Mouse (Mus musculus) limb, embryonic 11.5 days (tissue): ENCODE results near the gene Extl1. TPM values are rescaled to one million over a fixed set of nuclear protein-coding genes. Genes with fewer than 3 reads are reported as not detected.
A peak's percentile ranks its signal among the peaks of the same experiment; 100 is the strongest.

ENCODE experiments used
- ATAC-seq: fragments of 200-750 bp; cut with Nextera tagmentation; 2 replicates; pipeline ENCODE4 v1.8.0; 2017; ENCODE audit warnings: low read depth; ENCODE audit not compliant: insufficient number of reproducible peaks, low FRiP score, low TSS enrichment
- DNase-seq: peaks from one replicate; pipeline ENCODE4 v3.0.0-alpha.2; 2015; ENCODE audit warnings: low spot score
- H3K27ac ChIP-seq: fragments of 300-500 bp; sonication (generic); replicated peaks from 2 replicates; pipeline ENCODE4 v1.5.1; 2014; ENCODE audit warnings: low read depth, mild to moderate bottlenecking, low read length
- H3K27me3 ChIP-seq: fragments of 300-500 bp; sonication (generic); 2 replicates; pipeline ENCODE4 v1.6.1; 2014; ENCODE audit warnings: mild to moderate bottlenecking, low read length, mixed read lengths; ENCODE audit not compliant: control insufficient read depth, insufficient read depth
- H3K36me3 ChIP-seq: fragments of 300-500 bp; sonication (generic); 2 replicates; pipeline ENCODE4 v1.6.1; 2014; ENCODE audit warnings: mild to moderate bottlenecking, low read length, moderate library complexity, mixed read lengths; ENCODE audit not compliant: control insufficient read depth, insufficient read depth
- H3K4me1 ChIP-seq: fragments of 300-500 bp; sonication (generic); 2 replicates; pipeline ENCODE4 v1.6.1; 2014; ENCODE audit warnings: low read length, mixed read lengths; ENCODE audit not compliant: control insufficient read depth, insufficient read depth
- H3K4me2 ChIP-seq: fragments of 300-500 bp; sonication (generic); 2 replicates; pipeline ENCODE4 v1.6.1; 2014; ENCODE audit warnings: low read depth, mild to moderate bottlenecking, moderate library complexity; ENCODE audit not compliant: severe bottlenecking
- H3K4me3 ChIP-seq: fragments of 300-500 bp; sonication (generic); 2 replicates; pipeline ENCODE4 v1.5.1; 2014; ENCODE audit warnings: low read depth, low read length
- H3K9ac ChIP-seq: fragments of 300-500 bp; sonication (generic); 2 replicates; pipeline ENCODE4 v1.6.1; 2014; ENCODE audit warnings: mild to moderate bottlenecking, low read length
- H3K9me3 ChIP-seq: fragments of 300-500 bp; sonication (generic); 2 replicates; pipeline ENCODE4 v1.6.1; 2016; ENCODE audit warnings: low read length; ENCODE audit not compliant: control insufficient read depth
- WGBS: fragments of 180-500 bp; shearing (Covaris S2); extraction: QIAGEN DNeasy Blood & Tissue Kit; methylation state at CpG from one replicate; pipeline ENCODE4 v1.1.7; 2014; 5-methylcytosine and 5-hydroxymethylcytosine counted together
- polyA plus RNA-seq: library from polyadenylated mRNA; unstranded; fragments of >200 nt; fragmentation: Nextera tagmentation; extraction: Ambion mirVana; gene quantifications from 2 replicates; pipeline ENCODE4 v1.2.1, GENCODE M21; 2014

Gene Extl1
- polyA plus RNA-seq, 1 experiment from 2014 or later, result 1.4 TPM

DNA sequence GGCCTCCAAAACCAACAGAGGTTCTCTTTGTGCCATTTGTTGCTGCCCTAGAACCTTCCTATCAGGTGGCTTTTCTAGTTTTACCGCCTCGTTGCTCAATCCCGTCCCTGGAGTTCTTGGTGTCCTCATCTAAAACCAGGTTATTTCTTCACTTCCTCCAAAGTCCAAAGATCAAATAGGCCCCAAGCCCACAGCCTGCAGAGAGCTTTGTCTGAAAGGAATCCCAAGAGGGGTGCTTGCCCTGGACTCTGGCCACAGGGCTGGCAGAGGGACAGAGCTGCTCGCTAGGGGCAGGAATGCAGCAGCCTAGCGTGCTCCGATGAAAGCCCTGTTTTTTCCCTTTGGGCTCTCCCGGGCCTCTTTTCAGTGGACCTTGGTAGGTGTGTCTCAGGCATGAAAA, 13.5 kb upstream of the Extl1 start:
- ATAC-seq, result no peak
- no peak for DNase-seq
- no peaks in the 10 kb centered on the region for H3K27me3 ChIP-seq
- H3K9me3 ChIP-seq, result no peaks in the 10 kb centered on the region
- H3K27ac ChIP-seq, result no peak overlapping the region
- H3K9ac ChIP-seq, result no peak overlapping the region
- peak overlapping the region; percentile 37; the same call in 1 of the 2 replicates for H3K4me2 ChIP-seq
- H3K4me1 ChIP-seq, result peaks cover 10% of the 10 kb centered on the region
- H3K4me3 ChIP-seq, result no peak overlapping the region
- no peaks in the 10 kb centered on the region for H3K36me3 ChIP-seq
- WGBS, result 43% methylated on average over 7 of the region's 7 CpGs

DNA sequence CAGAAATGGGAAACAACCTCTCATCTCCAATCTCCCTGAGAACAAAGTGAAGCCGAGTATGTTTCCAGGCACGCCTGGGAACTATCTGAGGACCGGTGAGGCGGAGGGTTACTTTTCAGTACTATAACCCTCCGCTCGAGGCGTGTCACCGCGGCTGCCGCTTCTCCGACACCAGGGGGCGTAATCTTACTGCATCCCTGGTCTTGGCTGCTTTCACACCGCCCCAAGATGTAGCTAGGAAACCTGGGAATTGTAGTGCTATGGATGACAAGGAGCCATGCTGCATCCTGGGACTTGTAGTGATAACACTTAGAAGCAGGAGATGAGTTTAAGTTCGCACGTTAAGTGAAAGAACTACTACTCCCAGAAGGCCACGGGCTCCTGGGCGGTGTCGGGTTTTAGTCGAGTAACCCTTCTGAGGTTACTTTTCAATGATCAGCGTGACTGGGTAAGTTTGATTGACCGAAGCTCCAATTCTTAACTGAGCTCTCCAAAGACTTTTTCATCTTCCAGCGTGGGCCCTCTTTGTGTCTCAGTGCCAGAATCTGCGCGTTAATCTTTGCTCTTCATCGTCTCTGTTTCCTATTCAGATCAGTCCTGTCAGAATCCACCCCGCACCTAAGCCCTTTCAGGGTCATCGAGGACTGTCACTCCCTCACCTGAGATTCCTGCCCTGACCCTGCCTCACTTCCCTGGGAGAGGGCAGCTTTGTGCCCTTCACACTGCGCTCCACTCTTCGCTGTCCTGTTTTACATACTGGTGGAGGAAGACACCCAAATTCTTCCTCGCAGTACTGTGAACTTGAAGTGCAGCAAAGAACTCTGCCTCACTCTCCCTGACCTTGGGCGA, 12.6 kb upstream of the Extl1 start, which contains the start of gene Pafah2:
Gene Pafah2, plus strand, starts transcription at position 344 of the 849 bp plus-strand sequence.
- Histone ChIP-seq H3K9ac (peak within 1 kb of the TSS; percentile 64), H3K27me3 (no peaks in the 10 kb centered on the region), H3K4me1 (peaks cover 8% of the 10 kb centered on the region), H3K9me3 (no peaks in the 10 kb centered on the region), H3K4me2 (peak within 1 kb of the TSS; percentile 65), H3K27ac (no peak within 1 kb of the TSS), H3K4me3 (peak within 1 kb of the TSS; percentile 42), H3K36me3 (no peaks in the 10 kb centered on the region)
- WGBS, result 1% methylated on average over 31 of the region's 31 CpGs
- ATAC-seq, result peak; percentile 97
- peak; percentile 94 for DNase-seq

- Histone ChIP-seq H3K4me1 (0 out of 2 replicates have a peak, but pooled peaks cover 2% of the 10 kb centered on the region), H3K36me3 (no peaks in the 10 kb centered on the region), H3K9me3 (no peaks in the 10 kb centered on the region), H3K27me3 (no peaks in the 10 kb centered on the region), H3K4me2 (no peak overlapping the region), H3K9ac (no peak overlapping the region), H3K27ac (no peak overlapping the region), H3K4me3 (no peak overlapping the region)
- WGBS, result 90% methylated on average over 7 of the region's 7 CpGs
- DNase-seq (no peak), ATAC-seq (no peak)
These were observed 11.5 kb upstream of the Extl1 start for GRCm38 (mm10) chr4:134395142-134395541.

DNA sequence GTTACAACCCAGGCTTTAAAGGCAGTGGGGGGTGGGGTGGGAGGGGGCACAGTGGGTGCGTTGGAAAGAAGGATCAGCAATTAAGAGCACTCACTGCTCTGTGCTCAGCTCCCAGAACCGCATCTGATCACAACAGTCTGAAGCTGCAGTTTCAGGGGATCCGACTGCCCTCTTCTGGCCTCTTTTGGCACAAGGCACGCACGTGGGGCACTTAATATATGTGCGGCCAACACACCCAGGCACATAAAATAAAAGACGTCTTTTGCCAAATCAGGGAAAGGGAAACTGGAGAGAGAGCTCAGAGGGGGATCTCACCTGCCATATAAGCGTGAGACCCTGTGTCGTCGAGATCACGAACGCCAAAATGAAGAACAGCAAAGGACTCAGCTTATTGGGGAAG, 9.4 kb upstream of the Extl1 start:
- Histone ChIP-seq H3K4me2 (no peak overlapping the region), H3K9me3 (no peaks in the 10 kb centered on the region), H3K27ac (no peak overlapping the region), H3K4me1 (0 out of 2 replicates have a peak, but pooled peaks cover 2% of the 10 kb centered on the region), H3K36me3 (no peaks in the 10 kb centered on the region), H3K9ac (no peak overlapping the region), H3K27me3 (no peaks in the 10 kb centered on the region), H3K4me3 (no peak overlapping the region)
- ATAC-seq (no peak), DNase-seq (peak; percentile 51)
- WGBS, result 22% methylated on average over 12 of the region's 12 CpGs

DNA sequence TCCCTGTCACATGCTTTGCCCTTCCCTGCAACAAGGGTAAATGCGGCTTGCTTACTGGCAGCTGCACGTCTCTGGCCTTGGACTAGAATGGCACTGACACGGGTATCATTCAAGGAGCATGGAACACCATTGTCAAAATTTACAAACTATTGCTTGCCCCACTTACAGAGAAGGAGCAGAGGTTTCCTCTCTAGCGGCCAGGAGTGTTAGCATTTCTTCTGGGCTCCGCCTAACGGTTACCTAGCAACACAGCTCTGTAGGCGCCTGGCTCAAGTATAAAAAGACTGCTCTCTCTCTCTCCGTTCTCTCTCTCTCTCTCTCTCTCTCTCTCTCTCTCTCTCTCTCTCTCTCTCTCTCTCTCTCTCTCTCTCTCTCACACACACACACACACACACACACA, 8.9 kb upstream of the Extl1 start:
- WGBS, result 25% methylated on average over 8 of the region's 8 CpGs
- H3K4me1 ChIP-seq, result 0 out of 2 replicates have a peak, but pooled peaks cover 2% of the 10 kb centered on the region
- ATAC-seq (no peak), DNase-seq (no peak)
- no peak overlapping the region for H3K4me3 ChIP-seq
- H3K36me3 ChIP-seq, result no peaks in the 10 kb centered on the region
- no peaks in the 10 kb centered on the region for H3K9me3 ChIP-seq
- H3K4me2 ChIP-seq, result no peak overlapping the region
- H3K9ac ChIP-seq, result no peak overlapping the region
- H3K27ac ChIP-seq, result no peak overlapping the region
- no peaks in the 10 kb centered on the region for H3K27me3 ChIP-seq

- H3K27ac ChIP-seq, result no peak overlapping the region
- ATAC-seq (no peak), DNase-seq (no peak)
- no peak overlapping the region for H3K9ac ChIP-seq
- H3K36me3 ChIP-seq, result no peaks in the 10 kb centered on the region
- H3K27me3 ChIP-seq, result no peaks in the 10 kb centered on the region
- WGBS, result 90% methylated on average over 1 of the region's 1 CpGs
- no peak overlapping the region for H3K4me3 ChIP-seq
- H3K4me2 ChIP-seq, result no peak overlapping the region
- H3K9me3 ChIP-seq, result no peaks in the 10 kb centered on the region
- H3K4me1 ChIP-seq, result 0 out of 2 replicates have a peak, but pooled peaks cover 2% of the 10 kb centered on the region
These were observed 8.0 kb upstream of the Extl1 start for GRCm38 (mm10) chr4:134391636-134392035.

DNA sequence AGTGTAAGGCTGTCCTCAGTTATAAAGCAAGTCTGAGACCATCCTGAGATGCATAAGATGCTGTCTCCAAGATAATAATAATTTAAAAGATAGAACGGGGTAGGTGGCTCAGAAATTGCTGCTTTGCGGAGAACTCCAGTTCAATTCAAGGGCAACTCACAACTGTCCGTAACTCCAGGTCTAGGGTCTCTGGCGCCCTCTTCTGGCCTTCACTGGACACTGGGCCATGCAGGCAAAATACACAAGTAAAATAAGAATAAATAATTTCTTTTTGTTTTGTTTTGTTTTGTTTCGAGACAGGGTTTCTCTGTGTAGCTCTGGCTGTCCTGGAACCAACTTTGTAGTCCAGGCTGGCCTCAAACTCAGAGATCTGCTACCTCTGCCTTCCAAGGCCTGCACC, 4.7 kb upstream of the Extl1 start:
- no peak for ATAC-seq
- H3K36me3 ChIP-seq, result no peaks in the 10 kb centered on the region
- WGBS, result 19% methylated on average over 5 of the region's 5 CpGs
- no peaks in the 10 kb centered on the region for H3K27me3 ChIP-seq
- no peak overlapping the region for H3K4me2 ChIP-seq
- no peak overlapping the region for H3K9ac ChIP-seq
- H3K9me3 ChIP-seq, result no peaks in the 10 kb centered on the region
- H3K4me3 ChIP-seq, result no peak overlapping the region
- peak; percentile 90 for DNase-seq
- H3K27ac ChIP-seq, result no peak overlapping the region
- H3K4me1 ChIP-seq, result 0 out of 2 replicates have a peak, but pooled peaks cover 2% of the 10 kb centered on the region

GRCm38 (mm10) chr4:134387268-134387667, 3.6 kb upstream of the Extl1 start:
- DNase-seq, result no peak
- WGBS, result 84% methylated on average over 6 of the region's 6 CpGs
- Histone ChIP-seq H3K27ac (no peak overlapping the region), H3K9me3 (no peaks in the 10 kb centered on the region), H3K4me2 (no peak overlapping the region), H3K4me1 (no peaks in the 10 kb centered on the region), H3K36me3 (no peaks in the 10 kb centered on the region), H3K27me3 (no peaks in the 10 kb centered on the region), H3K4me3 (no peak overlapping the region), H3K9ac (no peak overlapping the region)
- no peak for ATAC-seq
